Comparison of ENCODE assay signal across 9 mouse cellular contexts in genomic region chr17:13549975-13550895, GRCm38 (mm10).
DNase-seq lines count a peak whose midpoint lies in the region; ATAC-seq and TF ChIP-seq lines count a peak whose summit lies in the region.
"Had no signal": no experiment of that assay in that cellular context is flagged by ENCODE, and none has a peak within 500 bp of the region (broad histone marks: within the 10 kb centered on the region; RNA-seq: fewer than 3 reads in every experiment).

No protein-coding gene starts in this region.

- no peak overlapping the region for H3K4me3 ChIP-seq in kidney, adult 2 months (ENCODE audit: insufficient read depth, low read depth, low read length)
- no peak overlapping the region for H3K4me3 ChIP-seq in forebrain, postnatal 0 days (ENCODE audit: low read depth, low read length)
- H3K4me3 ChIP-seq in midbrain, embryonic 13.5 days (replicated peaks), result no peak overlapping the region
- H3K4me3 ChIP-seq: myocyte had no signal

- no peak overlapping the region for H3K27ac ChIP-seq in kidney, adult 2 months (ENCODE audit: insufficient read depth, low read depth, low read length)
- H3K27ac ChIP-seq in forebrain, postnatal 0 days (ENCODE audit: low read depth, low read length), result no peak overlapping the region
- no peak overlapping the region for H3K27ac ChIP-seq in midbrain, embryonic 13.5 days

- H3K4me2 ChIP-seq in forebrain, postnatal 0 days (ENCODE audit: low read depth), result no peak overlapping the region
- no peak overlapping the region for H3K4me2 ChIP-seq in midbrain, embryonic 13.5 days (replicated peaks)

- peak; percentile 14 for DNase-seq in kidney, adult 2 months
- DNase-seq in kidney, postnatal 4 days, result no peak
- peak; percentile 79 for DNase-seq in brain, embryonic 14.5 days (ENCODE audit: low read depth)
- DNase-seq in forebrain, postnatal 0 days, result no peak
- DNase-seq in testis, postnatal 14 days (ENCODE audit: low spot score), result no peak
- no peak for DNase-seq in adrenal gland, postnatal 10 days
- DNase-seq in ovary, adult 18-20 months (ENCODE audit: low spot score), result no peak

- no peak overlapping the region for H3K9ac ChIP-seq in forebrain, postnatal 0 days
- no peak overlapping the region for H3K9ac ChIP-seq in midbrain, embryonic 13.5 days (replicated peaks)

- no peaks in the 10 kb centered on the region for H3K27me3 ChIP-seq in kidney, adult 2 months (replicated peaks; ENCODE audit: control insufficient read depth, insufficient read depth, low read length)
- no peaks in the 10 kb centered on the region for H3K27me3 ChIP-seq in forebrain, postnatal 0 days (ENCODE audit: insufficient read depth, low read length)
- H3K27me3 ChIP-seq in midbrain, embryonic 13.5 days, result no peaks in the 10 kb centered on the region

- H3K9me3 ChIP-seq in forebrain, postnatal 0 days (ENCODE audit: low read length), result peaks cover 54% of the 10 kb centered on the region
- H3K9me3 ChIP-seq in midbrain, embryonic 13.5 days, result peaks cover 52% of the 10 kb centered on the region

- TF ChIP-seq CTCF in kidney, adult 2 months (conservative IDR thresholded peaks at IDR 0.05; ENCODE audit: insufficient read depth, insufficient read length, low read depth, low read length), result no peak
- no peak for TF ChIP-seq CTCF in brain, embryonic 14.5 days (IDR thresholded peaks at IDR 0.05; ENCODE audit: borderline replicate concordance, extremely low read depth, insufficient read depth, insufficient read length)
- no peak for TF ChIP-seq CTCF in forebrain, postnatal 0 days (IDR thresholded peaks at IDR 0.05; ENCODE audit: low read depth)

- ATAC-seq in forebrain, postnatal 0 days, result peak; percentile 46
- peak; percentile 73 for ATAC-seq in midbrain, embryonic 13.5 days

- 59% methylated on average over 9 of the region's 9 CpGs for WGBS in kidney, adult 2 months
- WGBS in forebrain, postnatal 0 days, result 57% methylated on average over 9 of the region's 9 CpGs
- 68% methylated on average over 9 of the region's 9 CpGs for WGBS in midbrain, embryonic 13.5 days

- H3K36me3 ChIP-seq in kidney, adult 2 months (ENCODE audit: control insufficient read depth, insufficient read depth, low read length), result no peaks in the 10 kb centered on the region
- no peaks in the 10 kb centered on the region for H3K36me3 ChIP-seq in forebrain, postnatal 0 days (ENCODE audit: insufficient read depth)
- H3K36me3 ChIP-seq in midbrain, embryonic 13.5 days, result no peaks in the 10 kb centered on the region

- H3K4me1 ChIP-seq in kidney, adult 2 months (ENCODE audit: control insufficient read depth, insufficient read depth, low read length), result no peaks in the 10 kb centered on the region; the same call in 1 of the 2 replicates
- no peaks in the 10 kb centered on the region for H3K4me1 ChIP-seq in forebrain, postnatal 0 days (ENCODE audit: insufficient read depth)
- peaks cover under 1% of the 10 kb centered on the region for H3K4me1 ChIP-seq in midbrain, embryonic 13.5 days (replicated peaks)

- TF ChIP-seq POLR2A in kidney, adult 2 months (IDR thresholded peaks at IDR 0.05; ENCODE audit: low read depth, low read length), result no peak
- TF ChIP-seq POLR2A in brain, embryonic 14.5 days (IDR thresholded peaks at IDR 0.05; ENCODE audit: borderline replicate concordance, extremely low read depth, insufficient read depth, insufficient read length, poor library complexity, severe bottlenecking), result no peak

Comparison
In these comparisons a context has a peak if more than half of its experiments do, and no peak if none do; other contexts are left out.
1. DNase-seq: peak in kidney, adult 2 months (single experiment) and brain, embryonic 14.5 days (single experiment); none in kidney, postnatal 4 days (0 of 2), forebrain, postnatal 0 days (single experiment), testis, postnatal 14 days (single experiment), adrenal gland, postnatal 10 days (single experiment) and ovary, adult 18-20 months (single experiment).